Mouse (Mus musculus): ENCODE data around the gene Bag2. TPM values are rescaled to one million over a fixed set of nuclear protein-coding genes. Genes with fewer than 3 reads are reported as not detected.

Bag2 gene
- polyA plus RNA-seq, 1 experiment from 2014 or later, result 43.6 TPM

DNA sequence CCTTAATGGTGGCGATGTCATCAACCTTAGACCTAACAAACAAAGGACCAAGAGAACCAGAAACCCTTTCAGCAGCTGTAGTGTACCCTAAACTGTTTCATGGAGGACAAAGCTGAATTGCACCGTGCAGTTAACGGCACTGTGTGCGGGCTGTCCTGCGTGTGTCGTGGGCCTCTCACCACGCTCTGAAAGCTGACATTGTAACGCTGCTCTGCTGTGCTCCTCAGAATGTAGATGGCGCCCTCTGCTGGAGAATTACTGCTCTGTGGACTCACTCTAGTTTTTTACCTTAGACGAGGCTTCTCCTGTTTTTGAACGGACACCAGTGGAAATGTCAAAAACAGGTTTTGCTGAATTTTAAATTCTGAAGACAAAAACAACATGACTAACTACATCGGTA is 18.3 kb downstream of the Bag2 start:
- no peaks in the 10 kb centered on the region for H3K4me1 ChIP-seq (ENCODE audit: control insufficient read depth, low read depth, low read length)
- H3K27ac ChIP-seq (ENCODE audit: low read length), result no peak overlapping the region
- peak; percentile 62 for ATAC-seq (ENCODE audit: low read depth)
- no peaks in the 10 kb centered on the region for H3K36me3 ChIP-seq (ENCODE audit: control insufficient read depth, insufficient read depth)
- no peaks in the 10 kb centered on the region for H3K9me3 ChIP-seq (replicated peaks; ENCODE audit: control insufficient read depth, low read length)
- WGBS (ENCODE audit: insufficient replicate concordance), result 22% methylated on average over 12 of the region's 12 CpGs
- no peak overlapping the region for H3K4me3 ChIP-seq (ENCODE audit: low read depth, low read length)
- H3K27me3 ChIP-seq (ENCODE audit: control insufficient read depth, insufficient read depth, low read depth, low read length), result no peaks in the 10 kb centered on the region
- H3K4me2 ChIP-seq (ENCODE audit: low read depth, low read length), result no peak overlapping the region
- no peak overlapping the region for H3K9ac ChIP-seq (ENCODE audit: low read depth, low read length)

DNA sequence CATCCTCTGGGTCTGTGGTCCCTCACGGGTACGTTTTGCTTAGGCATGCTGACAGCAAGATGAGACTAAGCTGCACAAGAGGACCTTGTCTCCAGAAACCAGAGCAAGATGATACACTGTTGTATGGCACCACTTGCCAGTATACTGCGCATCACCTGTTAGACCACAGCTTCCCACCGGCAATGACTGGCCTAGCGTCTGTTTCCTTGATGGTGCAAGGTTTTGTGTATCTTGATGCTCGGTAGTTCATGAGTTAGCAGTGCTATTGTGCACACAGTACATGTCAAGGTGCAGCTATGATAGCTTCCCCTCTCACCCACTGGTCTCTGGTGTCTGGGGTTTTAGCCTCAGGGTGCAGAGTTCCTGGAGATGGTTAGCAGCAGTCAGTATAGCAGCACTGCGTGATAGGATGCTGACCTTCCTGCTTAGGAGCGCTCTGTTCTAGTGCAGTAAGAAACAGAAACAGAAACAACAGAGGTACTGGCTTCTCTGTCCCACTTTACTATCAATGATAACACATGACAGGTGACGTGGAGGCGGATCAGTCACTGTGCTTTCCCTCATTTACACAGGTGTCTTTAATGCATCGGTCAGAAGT is 18.8 kb downstream of the Bag2 start:
- 76% methylated on average over 11 of the region's 11 CpGs for WGBS (ENCODE audit: insufficient replicate concordance)
- no peaks in the 10 kb centered on the region for H3K4me1 ChIP-seq (ENCODE audit: control insufficient read depth, low read depth, low read length)
- H3K9me3 ChIP-seq (replicated peaks; ENCODE audit: control insufficient read depth, low read length), result no peaks in the 10 kb centered on the region
- no peak overlapping the region for H3K4me2 ChIP-seq (ENCODE audit: low read depth, low read length)
- no peak overlapping the region for H3K9ac ChIP-seq (ENCODE audit: low read depth, low read length)
- ATAC-seq (ENCODE audit: low read depth), result no peak
- no peaks in the 10 kb centered on the region for H3K36me3 ChIP-seq (ENCODE audit: control insufficient read depth, insufficient read depth)
- H3K4me3 ChIP-seq (ENCODE audit: low read depth, low read length), result no peak overlapping the region
- no peaks in the 10 kb centered on the region for H3K27me3 ChIP-seq (ENCODE audit: control insufficient read depth, insufficient read depth, low read depth, low read length)
- H3K27ac ChIP-seq (ENCODE audit: low read length), result no peak overlapping the region

DNA sequence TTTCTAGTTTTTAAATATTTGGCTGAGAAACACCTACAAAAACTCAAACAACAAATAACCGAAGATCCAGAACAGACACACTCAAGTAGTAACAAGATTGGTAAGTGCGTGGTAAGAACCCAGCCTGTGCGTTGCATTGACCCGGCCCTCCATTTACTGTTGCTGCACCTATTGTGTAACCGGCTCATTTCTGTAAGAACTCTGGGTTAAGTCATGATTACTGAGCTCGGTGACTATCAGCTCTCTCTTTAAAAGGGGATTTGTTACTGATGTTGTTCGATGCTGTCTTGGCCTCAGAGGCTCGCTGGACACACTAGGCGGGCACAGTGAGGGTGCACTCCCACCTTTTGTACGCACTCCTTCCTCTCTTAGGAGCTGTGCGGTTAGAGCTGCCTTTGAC is 19.3 kb downstream of the Bag2 start:
- Histone ChIP-seq H3K27me3 (ENCODE audit: control insufficient read depth, insufficient read depth, low read depth, low read length) (no peaks in the 10 kb centered on the region), H3K9ac (ENCODE audit: low read depth, low read length) (no peak overlapping the region), H3K9me3 (replicated peaks; ENCODE audit: control insufficient read depth, low read length) (no peaks in the 10 kb centered on the region), H3K36me3 (ENCODE audit: control insufficient read depth, insufficient read depth) (no peaks in the 10 kb centered on the region), H3K4me3 (ENCODE audit: low read depth, low read length) (no peak overlapping the region), H3K27ac (ENCODE audit: low read length) (no peak overlapping the region), H3K4me1 (ENCODE audit: control insufficient read depth, low read depth, low read length) (no peaks in the 10 kb centered on the region), H3K4me2 (ENCODE audit: low read depth, low read length) (no peak overlapping the region)
- 83% methylated on average over 11 of the region's 11 CpGs for WGBS (ENCODE audit: insufficient replicate concordance)
- ATAC-seq (ENCODE audit: low read depth), result no peak

DNA sequence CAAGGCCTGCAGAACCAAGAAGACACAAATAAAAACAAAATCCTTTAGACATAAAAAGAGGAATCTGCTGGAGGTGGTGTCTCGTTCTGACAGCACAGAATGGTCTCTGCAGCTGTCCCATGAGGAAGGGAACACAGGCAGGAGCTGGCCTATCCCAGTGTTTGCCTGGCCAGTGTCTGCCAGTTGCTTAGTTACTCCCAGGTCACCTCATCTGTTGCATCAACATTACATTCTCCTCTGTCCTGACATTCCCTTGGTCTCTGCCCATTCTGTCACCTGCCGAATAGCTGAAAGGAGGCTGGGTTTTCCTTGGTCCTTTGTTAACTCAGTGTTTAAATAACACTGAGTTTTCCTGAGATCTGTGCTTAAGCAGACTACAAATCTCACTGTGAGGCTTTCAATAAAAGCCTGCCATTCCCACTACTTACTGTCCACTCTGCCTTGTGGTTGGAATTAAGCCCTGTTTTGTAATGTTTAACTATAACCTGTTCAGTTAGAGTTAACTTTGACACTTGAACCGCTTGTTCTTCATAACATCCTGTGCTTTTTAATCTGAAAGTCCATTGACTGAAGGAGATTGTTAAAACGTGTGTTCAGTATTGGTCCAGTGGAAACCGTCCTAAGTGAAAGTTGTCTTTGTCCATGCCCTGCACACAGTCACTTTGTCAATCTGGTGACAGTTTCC is 23.5 kb downstream of the Bag2 start:
- Histone ChIP-seq H3K4me2 (ENCODE audit: low read depth, low read length) (no peak overlapping the region), H3K4me1 (ENCODE audit: control insufficient read depth, low read depth, low read length) (no peaks in the 10 kb centered on the region), H3K27ac (ENCODE audit: low read length) (peak overlapping the region; percentile 58), H3K4me3 (ENCODE audit: low read depth, low read length) (no peak overlapping the region), H3K36me3 (ENCODE audit: control insufficient read depth, insufficient read depth) (no peaks in the 10 kb centered on the region), H3K9ac (ENCODE audit: low read depth, low read length) (no peak overlapping the region), H3K9me3 (replicated peaks; ENCODE audit: control insufficient read depth, low read length) (no peaks in the 10 kb centered on the region), H3K27me3 (ENCODE audit: control insufficient read depth, insufficient read depth, low read depth, low read length) (no peaks in the 10 kb centered on the region)
- WGBS (ENCODE audit: insufficient replicate concordance), result 64% methylated on average over 5 of the region's 5 CpGs
- peak; percentile 86 for ATAC-seq (ENCODE audit: low read depth)

DNA sequence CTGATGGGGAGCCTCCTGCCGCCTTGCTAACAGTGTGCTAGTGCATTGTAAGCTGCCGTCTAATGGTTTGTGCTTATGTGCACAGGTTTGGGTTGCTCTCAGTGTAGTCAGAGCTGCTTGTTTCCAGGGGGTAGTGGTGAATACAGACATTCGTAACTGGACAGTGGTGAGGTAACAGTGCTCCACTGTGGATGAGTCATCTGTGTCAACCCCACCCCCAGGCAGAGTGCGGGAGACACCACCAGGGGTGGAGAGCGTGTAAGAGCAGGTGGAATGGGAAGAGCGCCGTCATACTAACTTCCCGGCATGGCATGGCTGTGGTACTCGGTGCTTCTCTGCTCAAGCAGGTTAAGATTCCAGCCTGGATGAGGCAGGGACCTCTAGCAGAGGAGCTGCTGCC is 24.6 kb downstream of the Bag2 start:
- H3K27me3 ChIP-seq (ENCODE audit: control insufficient read depth, insufficient read depth, low read depth, low read length), result no peaks in the 10 kb centered on the region
- H3K36me3 ChIP-seq (ENCODE audit: control insufficient read depth, insufficient read depth), result no peaks in the 10 kb centered on the region; the same call in 1 of the 2 replicates
- no peaks in the 10 kb centered on the region for H3K9me3 ChIP-seq (replicated peaks; ENCODE audit: control insufficient read depth, low read length)
- H3K4me1 ChIP-seq (ENCODE audit: control insufficient read depth, low read depth, low read length), result no peaks in the 10 kb centered on the region
- no peak overlapping the region for H3K27ac ChIP-seq (ENCODE audit: low read length)
- H3K4me2 ChIP-seq (ENCODE audit: low read depth, low read length), result no peak overlapping the region
- ATAC-seq (ENCODE audit: low read depth), result no peak
- H3K4me3 ChIP-seq (ENCODE audit: low read depth, low read length), result no peak overlapping the region
- H3K9ac ChIP-seq (ENCODE audit: low read depth, low read length), result no peak overlapping the region
- 76% methylated on average over 9 of the region's 9 CpGs for WGBS (ENCODE audit: insufficient replicate concordance)

DNA sequence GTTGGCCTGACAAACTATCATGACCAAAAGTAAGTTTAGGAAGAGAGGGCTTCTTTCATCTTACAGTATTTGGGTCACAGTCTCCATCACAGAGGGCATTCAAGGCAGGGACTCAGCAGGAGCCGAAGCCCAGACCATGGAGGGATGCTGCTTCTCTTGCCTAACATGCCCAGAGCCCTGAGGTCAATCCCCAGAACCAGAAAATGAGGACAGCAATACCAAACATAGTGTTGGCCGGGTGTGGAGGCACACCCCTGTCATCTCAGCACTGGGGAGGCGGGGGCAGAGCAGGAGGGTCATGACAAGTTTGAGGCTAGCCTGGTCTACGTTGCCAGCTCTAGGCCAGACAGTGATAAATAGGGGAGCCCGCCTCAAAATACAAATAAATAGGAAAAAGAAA is 32.5 kb downstream of the Bag2 start:
- no peak for ATAC-seq (ENCODE audit: low read depth)
- 72% methylated on average over 5 of the region's 5 CpGs for WGBS (ENCODE audit: insufficient replicate concordance)
- H3K4me2 ChIP-seq (ENCODE audit: low read depth, low read length), result no peak overlapping the region

GRCm38 (mm10) chr1:33724516-33724915 is 33.1 kb downstream of the Bag2 start:
- Histone ChIP-seq H3K9ac (ENCODE audit: low read depth, low read length) (no peak overlapping the region), H3K27me3 (ENCODE audit: control insufficient read depth, insufficient read depth, low read depth, low read length) (no peaks in the 10 kb centered on the region), H3K4me1 (ENCODE audit: control insufficient read depth, low read depth, low read length) (peaks cover 4% of the 10 kb centered on the region), H3K4me3 (ENCODE audit: low read depth, low read length) (no peak overlapping the region), H3K9me3 (replicated peaks; ENCODE audit: control insufficient read depth, low read length) (no peaks in the 10 kb centered on the region), H3K36me3 (ENCODE audit: control insufficient read depth, insufficient read depth) (peaks cover 3% of the 10 kb centered on the region), H3K4me2 (ENCODE audit: low read depth, low read length) (no peak overlapping the region), H3K27ac (ENCODE audit: low read length) (no peak overlapping the region)
- WGBS (ENCODE audit: insufficient replicate concordance), result 82% methylated on average over 6 of the region's 6 CpGs
- ATAC-seq (ENCODE audit: low read depth), result no peak

More for the DNA sequence above, 32.5 kb downstream of the Bag2 start:
- H3K4me1 ChIP-seq (ENCODE audit: control insufficient read depth, low read depth, low read length), result peaks cover 2% of the 10 kb centered on the region
- no peak overlapping the region for H3K4me3 ChIP-seq (ENCODE audit: low read depth, low read length)
- no peaks in the 10 kb centered on the region for H3K27me3 ChIP-seq (ENCODE audit: control insufficient read depth, insufficient read depth, low read depth, low read length)
- no peak overlapping the region for H3K27ac ChIP-seq (ENCODE audit: low read length)
- H3K36me3 ChIP-seq (ENCODE audit: control insufficient read depth, insufficient read depth), result peaks cover 3% of the 10 kb centered on the region
- no peak overlapping the region for H3K9ac ChIP-seq (ENCODE audit: low read depth, low read length)
- no peaks in the 10 kb centered on the region for H3K9me3 ChIP-seq (replicated peaks; ENCODE audit: control insufficient read depth, low read length)

DNA sequence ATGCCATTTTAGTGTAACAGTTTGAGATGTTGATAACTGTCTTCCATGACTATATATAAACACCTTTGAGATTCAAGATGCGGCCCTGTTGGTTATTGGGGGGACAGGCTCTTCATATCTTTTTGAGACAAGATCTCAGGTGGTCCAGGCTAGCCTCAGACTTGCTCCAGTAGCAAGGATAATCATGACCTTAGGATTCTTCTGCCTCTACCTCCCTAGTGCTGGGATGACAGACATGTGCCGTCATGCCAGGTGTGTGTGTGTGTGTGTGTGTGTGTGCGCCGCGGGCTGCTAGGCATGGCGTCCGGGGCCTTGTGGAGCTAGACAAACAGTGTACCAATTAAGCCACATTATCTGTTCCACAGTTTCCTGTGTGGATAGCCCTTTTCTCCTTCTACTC is 36.6 kb downstream of the Bag2 start:
- 75% methylated on average over 7 of the region's 7 CpGs for WGBS (ENCODE audit: insufficient replicate concordance)
- peaks cover 2% of the 10 kb centered on the region for H3K36me3 ChIP-seq (ENCODE audit: control insufficient read depth, insufficient read depth)
- H3K4me2 ChIP-seq (ENCODE audit: low read depth, low read length), result 0 out of 2 replicates have a peak overlapping the region, but pooled peaks have one; percentile 93
- no peak overlapping the region for H3K4me3 ChIP-seq (ENCODE audit: low read depth, low read length)
- H3K27ac ChIP-seq (ENCODE audit: low read length), result no peak overlapping the region
- H3K27me3 ChIP-seq (ENCODE audit: control insufficient read depth, insufficient read depth, low read depth, low read length), result no peaks in the 10 kb centered on the region
- H3K9ac ChIP-seq (ENCODE audit: low read depth, low read length), result no peak overlapping the region
- peaks cover 6% of the 10 kb centered on the region for H3K4me1 ChIP-seq (ENCODE audit: control insufficient read depth, low read depth, low read length)
- no peaks in the 10 kb centered on the region for H3K9me3 ChIP-seq (replicated peaks; ENCODE audit: control insufficient read depth, low read length)
- ATAC-seq (ENCODE audit: low read depth), result no peak

DNA sequence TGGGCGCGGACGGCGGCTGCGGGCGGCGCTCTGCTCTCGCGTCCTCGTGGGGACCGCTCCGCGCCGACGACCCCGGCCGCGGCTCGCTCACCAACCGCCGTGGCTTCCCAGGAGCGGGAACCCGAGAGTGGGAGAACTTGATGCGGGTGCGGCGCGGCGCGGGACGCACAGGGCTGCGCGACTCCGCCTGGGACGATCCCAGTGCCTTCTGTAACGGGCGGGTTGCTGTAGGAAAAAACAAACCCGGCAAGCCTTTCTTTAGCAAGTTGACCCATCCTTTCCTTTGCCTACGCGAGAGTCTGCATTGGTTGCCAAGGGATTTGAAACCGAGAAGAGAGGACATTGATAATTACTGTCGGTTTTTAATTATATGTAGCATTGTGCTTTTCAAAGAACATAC is 37.4 kb downstream of the Bag2 start:
- Histone ChIP-seq H3K4me2 (ENCODE audit: low read depth, low read length) (peak overlapping the region; percentile 93), H3K4me1 (ENCODE audit: control insufficient read depth, low read depth, low read length) (peaks cover 6% of the 10 kb centered on the region), H3K27me3 (ENCODE audit: control insufficient read depth, insufficient read depth, low read depth, low read length) (peaks cover under 1% of the 10 kb centered on the region; the same call in 1 of the 2 replicates), H3K27ac (ENCODE audit: low read length) (peak overlapping the region; percentile 85), H3K36me3 (ENCODE audit: control insufficient read depth, insufficient read depth) (no peaks in the 10 kb centered on the region), H3K9me3 (replicated peaks; ENCODE audit: control insufficient read depth, low read length) (no peaks in the 10 kb centered on the region), H3K9ac (ENCODE audit: low read depth, low read length) (peak overlapping the region; percentile 84), H3K4me3 (ENCODE audit: low read depth, low read length) (peak overlapping the region; percentile 86)
- peak; percentile 49; the same call in 1 of the 2 replicates for ATAC-seq (ENCODE audit: low read depth)
- under 1% methylated on average over 41 of the region's 41 CpGs for WGBS (ENCODE audit: insufficient replicate concordance)

All from liver, embryonic 16.5 days (tissue).